Mouse (Mus musculus): Measurements from ENCODE around the gene Pebp1. TPM values are rescaled to one million over a fixed set of nuclear protein-coding genes. Genes with fewer than 3 reads are reported as not detected.
A peak's percentile ranks its signal among the peaks of the same experiment; 100 is the strongest.

Pebp1 gene
- polyA plus RNA-seq, 1 experiment from 2014 or later = 649 TPM

DNA sequence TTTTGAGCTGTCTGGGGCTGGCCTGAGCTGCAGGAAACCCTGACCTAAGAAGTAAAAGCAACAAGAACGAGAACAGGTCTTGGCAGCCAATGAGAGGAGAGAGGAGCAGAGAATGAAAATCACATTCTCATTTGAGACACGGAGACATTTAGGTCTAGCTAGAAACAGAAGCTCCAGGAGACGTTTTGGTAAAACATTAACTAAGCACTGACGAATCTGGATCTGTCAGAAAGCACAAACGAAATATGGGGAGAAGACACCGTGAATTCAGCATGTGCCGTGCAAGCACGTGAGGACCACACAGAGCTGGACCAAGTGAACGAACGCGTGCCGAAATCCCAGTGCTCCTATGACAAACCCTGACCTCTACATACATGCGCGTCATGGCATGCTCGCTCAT is 29.1 kb downstream of the Pebp1 start:
- Histone ChIP-seq H3K9me3 (ENCODE audit: control insufficient read depth, low read length) (no peaks in the 10 kb centered on the region), H3K4me1 (replicated peaks; ENCODE audit: control insufficient read depth, insufficient read depth, low read length) (no peaks in the 10 kb centered on the region), H3K27me3 (ENCODE audit: control insufficient read depth, insufficient read depth, low read depth, low read length) (no peaks in the 10 kb centered on the region), H3K4me3 (ENCODE audit: low read length) (no peak overlapping the region), H3K4me2 (ENCODE audit: low read depth, low read length) (no peak overlapping the region), H3K9ac (ENCODE audit: low read length) (no peak overlapping the region), H3K27ac (ENCODE audit: low read length) (no peak overlapping the region), H3K36me3 (ENCODE audit: control insufficient read depth, insufficient read depth, low read length) (peaks cover 13% of the 10 kb centered on the region)
- 85% methylated on average over 15 of the region's 15 CpGs for WGBS
- no peak for ATAC-seq (ENCODE audit: low read depth)

DNA sequence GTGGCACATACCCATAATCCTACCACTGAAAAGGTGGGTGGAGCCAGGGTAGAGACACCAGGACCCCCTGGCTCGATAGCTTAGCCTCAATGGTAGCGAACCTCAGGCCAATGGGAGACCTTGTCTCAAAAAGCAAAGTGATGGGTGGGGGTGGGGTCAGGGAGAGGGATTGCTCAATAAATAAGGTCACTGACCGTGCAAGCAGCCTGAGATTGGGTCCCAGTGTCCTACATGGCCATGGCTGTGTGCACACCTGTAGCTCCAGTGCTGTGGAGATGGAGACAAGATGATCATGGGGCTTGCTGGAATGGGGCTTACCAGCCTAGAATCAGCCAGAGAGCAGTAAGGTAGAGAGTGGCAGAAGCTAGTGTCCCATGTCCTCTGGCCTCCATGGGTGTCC is 35.7 kb downstream of the Pebp1 start:
- H3K27me3 ChIP-seq (ENCODE audit: control insufficient read depth, insufficient read depth, low read depth, low read length) = no peaks in the 10 kb centered on the region
- no peak overlapping the region for H3K4me3 ChIP-seq (ENCODE audit: low read length)
- 90% methylated on average over 3 of the region's 3 CpGs for WGBS
- ATAC-seq (ENCODE audit: low read depth) = no peak
- H3K4me2 ChIP-seq (ENCODE audit: low read depth, low read length) = no peak overlapping the region
- H3K9ac ChIP-seq (ENCODE audit: low read length) = no peak overlapping the region
- no peaks in the 10 kb centered on the region for H3K4me1 ChIP-seq (replicated peaks; ENCODE audit: control insufficient read depth, insufficient read depth, low read length)
- H3K27ac ChIP-seq (ENCODE audit: low read length) = no peak overlapping the region
- H3K9me3 ChIP-seq (ENCODE audit: control insufficient read depth, low read length) = no peaks in the 10 kb centered on the region
- H3K36me3 ChIP-seq (ENCODE audit: control insufficient read depth, insufficient read depth, low read length) = peaks cover 11% of the 10 kb centered on the region

DNA sequence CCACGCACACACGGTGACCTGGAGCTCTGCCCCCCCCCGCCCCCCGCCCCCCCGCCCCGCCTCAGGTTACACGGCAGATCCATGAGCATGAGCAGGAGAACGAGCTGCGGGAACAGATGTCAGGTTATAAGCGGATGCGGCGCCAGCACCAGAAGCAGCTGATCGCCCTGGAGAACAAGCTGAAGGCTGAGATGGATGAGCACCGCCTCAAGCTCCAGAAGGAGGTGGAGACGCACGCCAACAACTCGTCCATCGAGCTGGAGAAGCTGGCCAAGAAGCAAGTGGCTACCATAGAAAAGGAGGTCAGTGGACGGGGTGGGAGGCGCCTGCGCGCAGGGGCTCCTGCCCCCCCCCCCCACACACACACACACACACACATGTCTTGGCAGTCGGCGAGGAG is 36.6 kb downstream of the Pebp1 start:
- Histone ChIP-seq H3K4me3 (ENCODE audit: low read length) (no peak overlapping the region), H3K27ac (ENCODE audit: low read length) (no peak overlapping the region), H3K9ac (ENCODE audit: low read length) (no peak overlapping the region), H3K27me3 (ENCODE audit: control insufficient read depth, insufficient read depth, low read depth, low read length) (no peaks in the 10 kb centered on the region), H3K9me3 (ENCODE audit: control insufficient read depth, low read length) (no peaks in the 10 kb centered on the region), H3K36me3 (ENCODE audit: control insufficient read depth, insufficient read depth, low read length) (peaks cover 8% of the 10 kb centered on the region), H3K4me1 (replicated peaks; ENCODE audit: control insufficient read depth, insufficient read depth, low read length) (no peaks in the 10 kb centered on the region), H3K4me2 (ENCODE audit: low read depth, low read length) (no peak overlapping the region)
- no peak for ATAC-seq (ENCODE audit: low read depth)
- 50% methylated on average over 20 of the region's 24 CpGs for WGBS

GRCm38 (mm10) chr5:117248351-117248750 is 39.1 kb downstream of the Pebp1 start:
- Histone ChIP-seq H3K27ac (ENCODE audit: low read length) (no peak overlapping the region), H3K9me3 (ENCODE audit: control insufficient read depth, low read length) (no peaks in the 10 kb centered on the region), H3K36me3 (ENCODE audit: control insufficient read depth, insufficient read depth, low read length) (peaks cover 7% of the 10 kb centered on the region), H3K9ac (ENCODE audit: low read length) (no peak overlapping the region), H3K4me2 (ENCODE audit: low read depth, low read length) (no peak overlapping the region), H3K27me3 (ENCODE audit: control insufficient read depth, insufficient read depth, low read depth, low read length) (no peaks in the 10 kb centered on the region), H3K4me1 (replicated peaks; ENCODE audit: control insufficient read depth, insufficient read depth, low read length) (no peaks in the 10 kb centered on the region), H3K4me3 (ENCODE audit: low read length) (no peak overlapping the region)
- WGBS = 27% methylated on average over 10 of the region's 10 CpGs
- ATAC-seq (ENCODE audit: low read depth) = no peak

GRCm38 (mm10) chr5:117245170-117245569 is 42.3 kb downstream of the Pebp1 start:
- Histone ChIP-seq H3K27ac (ENCODE audit: low read length) (no peak overlapping the region), H3K4me2 (ENCODE audit: low read depth, low read length) (no peak overlapping the region), H3K9me3 (ENCODE audit: control insufficient read depth, low read length) (no peaks in the 10 kb centered on the region), H3K36me3 (ENCODE audit: control insufficient read depth, insufficient read depth, low read length) (no peaks in the 10 kb centered on the region; the same call in 1 of the 2 replicates), H3K4me3 (ENCODE audit: low read length) (no peak overlapping the region), H3K9ac (ENCODE audit: low read length) (no peak overlapping the region), H3K4me1 (replicated peaks; ENCODE audit: control insufficient read depth, insufficient read depth, low read length) (peaks cover 3% of the 10 kb centered on the region; the same call in 1 of the 2 replicates), H3K27me3 (ENCODE audit: control insufficient read depth, insufficient read depth, low read depth, low read length) (no peaks in the 10 kb centered on the region)
- ATAC-seq (ENCODE audit: low read depth) = no peak
- 86% methylated on average over 8 of the region's 8 CpGs for WGBS

GRCm38 (mm10) chr5:117242671-117243478 is 44.5 kb downstream of the Pebp1 start:
- Histone ChIP-seq H3K27ac (ENCODE audit: low read length) (no peak overlapping the region), H3K9ac (ENCODE audit: low read length) (peak overlapping the region; percentile 17), H3K9me3 (ENCODE audit: control insufficient read depth, low read length) (no peaks in the 10 kb centered on the region), H3K27me3 (ENCODE audit: control insufficient read depth, insufficient read depth, low read depth, low read length) (no peaks in the 10 kb centered on the region), H3K4me3 (ENCODE audit: low read length) (peak overlapping the region; percentile 31), H3K4me2 (ENCODE audit: low read depth, low read length) (peak overlapping the region; percentile 43), H3K4me1 (replicated peaks; ENCODE audit: control insufficient read depth, insufficient read depth, low read length) (peaks cover 3% of the 10 kb centered on the region; the same call in 1 of the 2 replicates), H3K36me3 (ENCODE audit: control insufficient read depth, insufficient read depth, low read length) (no peaks in the 10 kb centered on the region; the same call in 1 of the 2 replicates)
- ATAC-seq (ENCODE audit: low read depth) = peak; percentile 16; the same call in 1 of the 2 replicates
- WGBS = 32% methylated on average over 22 of the region's 22 CpGs

DNA sequence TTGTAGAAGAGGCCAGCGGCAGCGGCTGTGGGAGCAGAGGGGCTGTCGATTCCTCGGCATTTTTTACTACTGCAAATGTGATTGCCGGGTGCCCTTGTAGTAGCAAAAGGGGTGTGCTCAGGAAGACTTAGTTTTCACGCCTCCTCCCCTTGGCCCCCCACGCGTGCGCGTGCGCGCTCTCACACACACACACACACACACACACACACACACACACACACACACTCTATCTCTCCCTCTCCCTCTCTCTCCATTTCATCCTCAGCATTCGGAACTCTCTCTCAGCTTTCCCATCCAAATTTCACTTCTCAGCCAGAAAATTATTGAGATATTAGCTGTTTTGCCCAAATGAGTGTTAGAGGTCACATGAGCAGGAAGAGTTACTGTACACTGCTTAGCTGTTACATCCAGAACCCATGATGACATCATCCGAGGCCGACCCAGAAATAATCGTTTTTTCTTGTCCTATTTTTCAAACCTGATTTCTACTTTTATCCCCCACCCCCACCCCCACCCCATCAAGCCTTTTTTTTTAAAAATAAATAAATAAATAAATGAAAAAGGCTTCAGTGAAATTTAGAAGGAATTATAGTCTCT is 45.4 kb downstream of the Pebp1 start:
- Histone ChIP-seq H3K27ac (ENCODE audit: low read length) (no peak overlapping the region), H3K9me3 (ENCODE audit: control insufficient read depth, low read length) (no peaks in the 10 kb centered on the region), H3K36me3 (ENCODE audit: control insufficient read depth, insufficient read depth, low read length) (no peaks in the 10 kb centered on the region; the same call in 1 of the 2 replicates), H3K9ac (ENCODE audit: low read length) (peak overlapping the region; percentile 11; the same call in 1 of the 2 replicates), H3K4me2 (ENCODE audit: low read depth, low read length) (peak overlapping the region; percentile 75; the same call in 1 of the 2 replicates), H3K4me3 (ENCODE audit: low read length) (peak overlapping the region; percentile 8; the same call in 1 of the 2 replicates), H3K27me3 (ENCODE audit: control insufficient read depth, insufficient read depth, low read depth, low read length) (no peaks in the 10 kb centered on the region), H3K4me1 (replicated peaks; ENCODE audit: control insufficient read depth, insufficient read depth, low read length) (peaks cover 3% of the 10 kb centered on the region; the same call in 1 of the 2 replicates)
- no peak for ATAC-seq (ENCODE audit: low read depth)
- 53% methylated on average over 16 of the region's 16 CpGs for WGBS

DNA sequence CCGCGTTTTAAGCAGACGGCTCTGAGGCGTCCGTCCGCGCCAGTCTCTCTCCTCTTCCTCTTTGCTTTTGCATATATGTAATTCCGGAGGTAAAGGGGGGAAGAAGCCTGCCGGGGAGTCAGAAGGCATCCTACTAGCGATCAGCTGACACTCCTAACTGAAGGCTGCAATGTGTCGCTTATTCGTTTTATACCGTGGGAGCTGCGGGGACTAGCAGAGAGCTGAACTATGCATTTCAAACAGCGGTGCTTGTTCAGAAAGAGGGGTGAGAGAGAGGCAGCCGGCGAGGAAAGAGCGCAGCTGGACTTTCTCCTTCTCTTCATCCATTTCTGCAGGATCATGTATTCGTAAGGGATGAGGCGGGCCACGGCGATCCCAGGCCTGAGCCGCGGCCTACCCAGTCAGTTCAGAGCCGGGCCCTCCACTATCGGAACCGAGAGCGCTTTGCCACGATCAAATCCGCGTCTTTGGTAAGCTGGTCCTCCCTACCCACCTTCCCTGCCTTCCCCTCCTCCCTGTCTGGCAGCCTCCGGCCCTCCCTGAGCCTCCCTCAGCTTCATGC is 46.6 kb downstream of the Pebp1 start:
- H3K9me3 ChIP-seq (ENCODE audit: control insufficient read depth, low read length) = no peaks in the 10 kb centered on the region
- WGBS = 9% methylated on average over 32 of the region's 32 CpGs
- ATAC-seq (ENCODE audit: low read depth) = peak; percentile 29; the same call in 1 of the 2 replicates
- H3K4me2 ChIP-seq (ENCODE audit: low read depth, low read length) = peak overlapping the region; percentile 75
- H3K27ac ChIP-seq (ENCODE audit: low read length) = peak overlapping the region; percentile 46
- peak overlapping the region; percentile 61 for H3K9ac ChIP-seq (ENCODE audit: low read length)
- H3K4me1 ChIP-seq (replicated peaks; ENCODE audit: control insufficient read depth, insufficient read depth, low read length) = peaks cover 3% of the 10 kb centered on the region; the same call in 1 of the 2 replicates
- no peaks in the 10 kb centered on the region; the same call in 1 of the 2 replicates for H3K36me3 ChIP-seq (ENCODE audit: control insufficient read depth, insufficient read depth, low read length)
- H3K27me3 ChIP-seq (ENCODE audit: control insufficient read depth, insufficient read depth, low read depth, low read length) = no peaks in the 10 kb centered on the region
- peak overlapping the region; percentile 53 for H3K4me3 ChIP-seq (ENCODE audit: low read length)

- no peaks in the 10 kb centered on the region for H3K9me3 ChIP-seq (ENCODE audit: control insufficient read depth, low read length)
- peak overlapping the region; percentile 46 for H3K27ac ChIP-seq (ENCODE audit: low read length)
- no peak for ATAC-seq (ENCODE audit: low read depth)
- H3K36me3 ChIP-seq (ENCODE audit: control insufficient read depth, insufficient read depth, low read length) = no peaks in the 10 kb centered on the region; the same call in 1 of the 2 replicates
- H3K4me2 ChIP-seq (ENCODE audit: low read depth, low read length) = peak overlapping the region; percentile 75
- H3K9ac ChIP-seq (ENCODE audit: low read length) = peak overlapping the region; percentile 61
- H3K4me3 ChIP-seq (ENCODE audit: low read length) = peak overlapping the region; percentile 53
- H3K27me3 ChIP-seq (ENCODE audit: control insufficient read depth, insufficient read depth, low read depth, low read length) = no peaks in the 10 kb centered on the region
- peaks cover 3% of the 10 kb centered on the region; the same call in 1 of the 2 replicates for H3K4me1 ChIP-seq (replicated peaks; ENCODE audit: control insufficient read depth, insufficient read depth, low read length)
- 8% methylated on average over 12 of the region's 12 CpGs for WGBS
Observed at GRCm38 (mm10) chr5:117240321-117240731, 47.1 kb downstream of the Pebp1 start.

Data from lung, embryonic 16.5 days (tissue).